11 mouse cellular contexts compared by ENCODE assay signal in the genomic region with DNA sequence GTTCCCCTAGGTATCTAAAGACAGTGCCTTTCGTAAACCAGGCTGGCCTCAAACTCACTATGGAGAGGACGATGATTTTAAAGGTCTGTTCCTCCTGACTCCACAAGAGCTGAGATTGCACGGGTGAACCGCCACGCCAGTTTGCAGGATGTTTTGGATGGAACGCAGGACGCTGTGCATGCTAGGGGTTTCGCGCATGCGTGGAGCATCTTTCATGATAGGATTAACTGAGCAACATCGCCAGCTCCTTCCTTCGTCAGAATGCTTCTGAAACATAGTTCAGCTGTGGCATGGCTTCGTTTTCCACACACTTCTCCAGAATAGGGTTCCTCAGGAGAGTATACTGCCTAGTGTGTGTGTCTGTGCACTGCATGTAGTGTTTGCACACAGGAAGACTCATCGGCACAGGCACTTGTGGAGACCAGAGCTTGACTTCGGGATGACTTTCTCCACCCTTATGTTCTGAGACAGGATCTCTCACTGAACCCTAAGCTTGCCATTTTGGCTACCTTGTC. TPM values are rescaled to one million over a fixed set of nuclear protein-coding genes. Genes with fewer than 3 reads are reported as not detected.
A peak's percentile ranks its signal among the peaks of the same experiment; 100 is the strongest.
DNase-seq lines count a peak whose midpoint lies in the region; ATAC-seq and TF ChIP-seq lines count a peak whose summit lies in the region.
"Had no signal": no experiment of that assay in that cellular context is flagged by ENCODE, and none has a peak within 500 bp of the region (broad histone marks: within the 10 kb centered on the region; RNA-seq: fewer than 3 reads in every experiment).

No protein-coding gene starts in this region.

- H3K27ac ChIP-seq in hindbrain, embryonic 15.5 days (replicated peaks), result no peak overlapping the region
- H3K27ac ChIP-seq in hindbrain, embryonic 11.5 days (ENCODE audit: low read depth, low read length), result no peak overlapping the region
- H3K27ac ChIP-seq: forebrain, embryonic 12.5 days; layer of hippocampus, adult 2 months had no signal

- H3K4me2 ChIP-seq in hindbrain, embryonic 15.5 days, result peak overlapping the region; percentile 27; the same call in 1 of the 2 replicates
- no peak overlapping the region for H3K4me2 ChIP-seq in hindbrain, embryonic 11.5 days (replicated peaks; ENCODE audit: low read depth, low read length)
- H3K4me2 ChIP-seq: forebrain, embryonic 12.5 days had no signal

- ATAC-seq in hindbrain, embryonic 15.5 days (ENCODE audit: low FRiP score, low read depth), result no peak
- ATAC-seq in hindbrain, embryonic 11.5 days (ENCODE audit: low FRiP score), result no peak

- no peak for TF ChIP-seq CTCF in E14TG2a.4 (conservative IDR thresholded peaks at IDR 0.05; ENCODE audit: low read length)

- H3K9ac ChIP-seq in hindbrain, embryonic 15.5 days, result no peak overlapping the region
- no peak overlapping the region for H3K9ac ChIP-seq in hindbrain, embryonic 11.5 days (ENCODE audit: low read depth, low read length)
- H3K9ac ChIP-seq: forebrain, embryonic 12.5 days had no signal

- no peaks in the 10 kb centered on the region for H3K27me3 ChIP-seq in hindbrain, embryonic 15.5 days
- no peaks in the 10 kb centered on the region for H3K27me3 ChIP-seq in hindbrain, embryonic 11.5 days (ENCODE audit: control insufficient read depth, insufficient read depth, low read length)
- H3K27me3 ChIP-seq in E14TG2a.4 (ENCODE audit: insufficient read depth, low read length), result no peaks in the 10 kb centered on the region
- H3K27me3 ChIP-seq: forebrain, embryonic 12.5 days had no signal

- H3K9me3 ChIP-seq in hindbrain, embryonic 15.5 days, result no peaks in the 10 kb centered on the region
- H3K9me3 ChIP-seq in hindbrain, embryonic 11.5 days (ENCODE audit: control insufficient read depth, low read length), result no peaks in the 10 kb centered on the region
- no peaks in the 10 kb centered on the region for H3K9me3 ChIP-seq in E14TG2a.4 (ENCODE audit: low read length)
- H3K9me3 ChIP-seq: forebrain, embryonic 12.5 days had no signal

- WGBS in hindbrain, embryonic 15.5 days, result 77% methylated on average over 15 of the region's 15 CpGs
- WGBS in hindbrain, embryonic 11.5 days, result 80% methylated on average over 15 of the region's 15 CpGs

- DNase-seq in hindbrain, embryonic 11.5 days (ENCODE audit: low spot score), result no peak
- peak; percentile 71 for DNase-seq in MN1 (ENCODE audit: low spot score)
- DNase-seq in heart, postnatal 4 days, result peak; percentile 48
- DNase-seq in layer of hippocampus, adult 18-20 months (ENCODE audit: low spot score in 2 of 2), result no peak
- DNase-seq in layer of hippocampus, adult 9-11 months, result no peak
- DNase-seq in frontal cortex, postnatal 25 days (ENCODE audit: low spot score in 2 of 2), result no peak
- DNase-seq: adrenal gland, postnatal 10 days had no signal

- H3K4me1 ChIP-seq in hindbrain, embryonic 15.5 days (replicated peaks), result no peaks in the 10 kb centered on the region
- no peaks in the 10 kb centered on the region for H3K4me1 ChIP-seq in hindbrain, embryonic 11.5 days (replicated peaks; ENCODE audit: control insufficient read depth, insufficient read depth, low read length)
- H3K4me1 ChIP-seq in E14TG2a.4 (replicated peaks; ENCODE audit: low read depth, low read length), result peaks cover 73% of the 10 kb centered on the region

- H3K36me3 ChIP-seq in hindbrain, embryonic 15.5 days, result no peaks in the 10 kb centered on the region
- no peaks in the 10 kb centered on the region for H3K36me3 ChIP-seq in hindbrain, embryonic 11.5 days (ENCODE audit: control insufficient read depth, insufficient read depth, low read length)
- peaks cover 23% of the 10 kb centered on the region for H3K36me3 ChIP-seq in E14TG2a.4 (ENCODE audit: insufficient read depth, low read length)
- H3K36me3 ChIP-seq: forebrain, embryonic 12.5 days had no signal

- no peak overlapping the region for H3K4me3 ChIP-seq in hindbrain, embryonic 15.5 days
- no peak overlapping the region for H3K4me3 ChIP-seq in hindbrain, embryonic 11.5 days (ENCODE audit: low read depth, low read length)
- peak overlapping the region; percentile 83 for H3K4me3 ChIP-seq in E14TG2a.4 (replicated peaks; ENCODE audit: low read length)
- H3K4me3 ChIP-seq: forebrain, embryonic 12.5 days; layer of hippocampus, adult 2 months had no signal

RNA-seq across cellular contexts. Expression of gene Pecam1, which starts 26.8 kb away (rescaled TPM):
- 16.3 and 17.6 TPM in 2 replicates for polyA plus RNA-seq in hindbrain, embryonic 15.5 days (2015; fragmentation: Nextera tagmentation; extraction: Ambion mirVana)
- 19.0 and 20.3 TPM in 2 replicates for polyA plus RNA-seq in hindbrain, embryonic 11.5 days (2014; fragmentation: Nextera tagmentation; extraction: Ambion mirVana)
- 100 to 1,000 TPM; 183 TPM for total RNA-seq in heart, postnatal 4 days (2021)
- total RNA-seq in layer of hippocampus, adult 18-20 months (2021), result 10 to 100 TPM; 14.3 to 15.8 TPM

RNA-seq across cellular contexts. Expression of gene Milr1, which starts 27.4 kb away (rescaled TPM):
- 0.70 and 1.5 TPM in 2 replicates for polyA plus RNA-seq in hindbrain, embryonic 15.5 days (2015; fragmentation: Nextera tagmentation; extraction: Ambion mirVana)
- polyA plus RNA-seq in hindbrain, embryonic 11.5 days (2014; fragmentation: Nextera tagmentation; extraction: Ambion mirVana), result 1.1 and 2.0 TPM in 2 replicates
- total RNA-seq in heart, postnatal 4 days (2021), result under 1 TPM; 0.55 to 0.86 TPM
- under 1 TPM in 1 of 2 experiments, not detected in 1; 0.20 TPM for total RNA-seq in layer of hippocampus, adult 18-20 months (2021)
- total RNA-seq: layer of hippocampus, adult 2 months had no signal

RNA-seq across cellular contexts. Expression of gene Polg2, which starts 55.7 kb away (rescaled TPM):
- polyA plus RNA-seq in hindbrain, embryonic 15.5 days (2015; fragmentation: Nextera tagmentation; extraction: Ambion mirVana), result 8.4 and 8.8 TPM in 2 replicates
- polyA plus RNA-seq in hindbrain, embryonic 11.5 days (2014; fragmentation: Nextera tagmentation; extraction: Ambion mirVana), result 9.5 and 11.0 TPM in 2 replicates
- total RNA-seq in heart, postnatal 4 days (2021), result 1 to 10 TPM; 3.1 to 3.4 TPM
- total RNA-seq in layer of hippocampus, adult 18-20 months (2021), result 1 to 10 TPM; 4.0 to 4.9 TPM

Comparison
In these comparisons a context has a peak if more than half of its experiments do, and no peak if none do; other contexts are left out.
1. DNase-seq: peak in MN1 (single experiment) and heart, postnatal 4 days (single experiment); none in hindbrain, embryonic 11.5 days (single experiment), layer of hippocampus, adult 18-20 months (0 of 2), layer of hippocampus, adult 9-11 months (single experiment) and frontal cortex, postnatal 25 days (0 of 2).
2. RNA of gene Pecam1, which starts 26.8 kb away (total RNA-seq): 183 TPM in heart, postnatal 4 days; 14.3 to 15.8 TPM in layer of hippocampus, adult 18-20 months; every median in the first group is over 10 times any median in the second.